Mouse (Mus musculus): ENCODE data around the gene Ifitm1.
"Not testable (repeated sequence)": the region's sequence is repeated elsewhere in the genome, so short reads cannot be mapped to it uniquely, and the experiment has no call there.

The Ifitm1 gene

DNA sequence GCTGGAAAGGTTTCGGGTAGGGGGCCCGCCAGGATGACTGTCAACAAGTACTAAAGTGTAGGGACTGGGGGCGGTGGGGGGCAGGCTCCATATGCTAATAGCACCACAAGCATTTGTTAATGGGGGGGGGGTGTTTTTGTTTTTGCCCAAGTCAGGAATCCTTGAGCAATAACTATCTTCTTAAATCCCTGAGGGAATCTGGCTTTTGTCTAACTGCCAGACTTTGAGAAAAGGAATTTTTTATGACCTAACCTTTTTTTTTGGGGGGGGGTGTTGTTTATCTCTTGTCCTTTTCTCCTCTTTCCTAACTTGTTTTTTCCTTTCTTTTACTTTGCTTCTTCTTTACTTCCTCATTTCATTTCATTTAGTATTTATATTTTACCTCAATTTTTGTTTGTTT, 8.4 kb downstream of the Ifitm1 start:
- no peak for DNase-seq (ENCODE audit: low read depth, low spot score)

DNA sequence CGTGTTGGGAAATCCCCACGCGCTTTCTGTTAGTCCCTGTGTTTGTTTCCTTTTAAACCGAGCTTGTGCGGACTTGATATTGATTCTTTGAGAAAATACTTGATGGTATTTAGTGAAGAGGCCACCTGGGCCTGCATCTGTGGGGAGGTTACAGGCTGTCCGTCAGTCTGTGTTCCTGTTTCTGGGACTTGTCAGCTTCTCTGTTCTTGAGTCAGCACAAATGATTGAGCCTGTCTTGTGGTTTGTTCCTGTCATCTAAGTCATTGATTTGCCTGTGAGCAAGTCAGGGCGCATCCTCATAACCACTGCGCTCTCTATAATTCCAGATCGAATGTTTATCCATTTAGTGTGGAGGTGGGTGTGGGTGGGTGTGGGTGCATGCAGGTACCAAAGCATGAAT, 9.7 kb downstream of the Ifitm1 start:
- not testable (repeated sequence) for DNase-seq (ENCODE audit: low read depth, low spot score)

DNA sequence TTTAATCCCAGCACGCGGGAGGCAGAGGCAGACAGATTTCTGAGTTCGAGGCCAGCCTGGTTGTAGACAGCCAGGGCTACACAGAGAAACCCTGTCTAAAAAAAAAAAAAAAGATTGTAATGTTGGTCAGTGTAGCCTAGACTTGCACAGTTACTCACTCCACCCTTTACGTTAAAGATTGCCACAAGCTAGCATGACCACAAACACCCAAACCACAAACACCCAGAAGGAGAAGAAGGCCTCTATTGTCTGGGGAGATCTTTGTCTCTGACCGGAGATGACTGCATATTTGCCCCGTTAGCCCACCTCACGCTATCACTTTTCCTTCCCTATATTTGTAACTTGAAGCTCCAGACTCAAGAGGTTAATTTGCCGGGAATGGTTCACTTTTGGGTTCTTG, 14.7 kb downstream of the Ifitm1 start:
- no peak for DNase-seq (ENCODE audit: low read depth, low spot score)

DNA sequence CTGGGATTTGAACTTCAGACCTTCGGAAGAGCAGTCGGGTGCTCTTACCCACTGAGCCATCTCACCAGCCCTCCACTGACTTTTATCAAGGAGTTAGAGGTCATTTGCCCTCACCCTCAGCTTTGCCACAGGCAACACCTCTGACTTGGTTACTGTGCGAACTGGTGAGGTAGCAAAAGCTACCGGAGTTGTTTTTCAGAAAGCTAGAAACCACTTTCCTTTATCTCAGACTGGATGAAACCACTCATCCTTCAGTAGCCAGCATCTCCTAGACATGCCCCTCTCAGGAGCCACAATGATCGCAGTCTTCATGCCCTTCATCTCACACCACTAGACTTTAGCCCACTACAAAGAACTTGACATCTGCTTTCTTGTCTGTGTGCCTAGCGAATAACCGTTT, 15.9 kb downstream of the Ifitm1 start:
- DNase-seq (ENCODE audit: low read depth, low spot score), result no peak

DNA sequence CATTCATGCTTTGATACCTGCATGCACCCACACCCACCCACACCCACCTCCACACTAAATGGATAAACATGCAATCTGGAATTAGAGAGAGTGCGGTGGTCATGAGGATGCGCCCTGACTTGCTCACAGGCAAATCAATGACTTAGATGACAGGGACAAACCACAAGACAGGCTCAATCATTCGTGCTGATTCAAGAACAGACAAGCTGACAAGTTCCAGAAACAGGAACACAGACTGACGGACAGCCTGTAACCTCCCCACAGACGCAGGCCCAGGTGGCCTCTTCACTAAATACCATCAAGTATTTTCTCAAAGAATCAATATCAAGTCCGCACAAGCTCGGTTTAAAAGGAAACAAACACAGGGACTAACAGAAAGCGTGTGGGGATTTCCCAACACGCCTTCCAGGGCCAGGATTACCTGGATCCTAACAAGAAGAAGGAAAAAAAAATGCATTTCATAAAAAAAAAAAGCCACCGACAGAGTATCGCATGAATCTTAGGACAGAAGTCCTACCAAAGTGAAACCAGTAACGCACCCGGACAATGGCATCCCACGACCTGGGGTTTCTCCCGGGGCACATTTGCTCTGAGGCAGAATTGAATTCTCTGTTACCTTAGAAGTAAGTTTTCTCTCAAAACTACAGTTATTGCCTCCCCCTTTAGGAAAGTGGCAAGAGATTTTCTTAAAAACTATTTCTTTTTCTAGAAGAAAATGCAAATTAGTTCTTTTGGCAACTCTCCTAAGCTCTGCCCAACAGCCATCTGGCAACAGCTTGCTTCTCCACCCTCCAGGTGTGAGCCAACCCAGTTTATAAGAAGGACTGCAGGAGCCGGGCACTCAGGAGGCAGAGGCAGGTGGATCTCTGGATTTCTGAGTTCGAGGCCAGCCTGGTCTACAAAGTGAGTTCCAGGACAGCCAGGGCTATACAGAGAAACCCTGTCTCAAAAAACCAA, 20.4 kb downstream of the Ifitm1 start:
- DNase-seq (ENCODE audit: low read depth, low spot score), result no peak

DNA sequence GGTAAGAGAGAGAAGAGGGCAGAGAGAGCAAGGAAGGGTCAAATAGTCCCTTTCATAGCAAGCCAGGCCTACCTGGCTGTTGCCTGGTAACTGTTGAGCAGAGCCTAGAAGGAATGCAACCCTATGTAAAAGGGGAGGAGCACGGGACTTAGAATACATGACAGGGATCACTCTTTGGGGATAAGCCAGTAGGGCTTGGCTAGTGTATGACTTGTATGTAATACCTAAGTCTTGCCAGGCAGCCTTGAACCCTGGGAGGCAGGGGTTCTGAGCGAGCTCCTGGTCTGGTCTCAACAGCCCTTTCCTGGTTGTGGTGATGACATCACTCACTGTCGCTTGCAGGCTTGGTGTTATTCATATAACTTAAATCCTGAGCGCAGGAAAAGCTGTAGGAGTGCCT, 22.0 kb downstream of the Ifitm1 start:
- no peak for DNase-seq (ENCODE audit: low read depth, low spot score)

DNA sequence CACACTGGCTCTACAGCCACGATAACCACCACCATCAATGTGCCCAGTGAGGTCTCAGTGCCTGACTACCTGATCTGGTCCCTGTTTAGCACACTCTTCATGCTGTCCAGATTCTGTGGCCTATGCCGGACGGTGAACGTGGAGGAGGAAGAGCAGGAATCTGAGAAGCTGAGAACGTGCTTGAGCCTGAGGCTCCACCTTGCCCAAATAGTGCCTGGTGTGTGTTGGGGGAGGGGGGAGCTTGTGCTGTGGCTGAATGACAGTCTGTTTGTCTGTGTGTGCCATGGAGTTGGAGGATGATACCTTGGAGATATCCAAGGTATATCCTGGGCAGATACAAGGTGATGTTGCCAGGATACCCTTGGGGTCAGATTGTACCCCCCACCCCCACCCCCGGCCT, 23.2 kb downstream of the Ifitm1 start:
- DNase-seq (ENCODE audit: low read depth, low spot score), result no peak

DNA sequence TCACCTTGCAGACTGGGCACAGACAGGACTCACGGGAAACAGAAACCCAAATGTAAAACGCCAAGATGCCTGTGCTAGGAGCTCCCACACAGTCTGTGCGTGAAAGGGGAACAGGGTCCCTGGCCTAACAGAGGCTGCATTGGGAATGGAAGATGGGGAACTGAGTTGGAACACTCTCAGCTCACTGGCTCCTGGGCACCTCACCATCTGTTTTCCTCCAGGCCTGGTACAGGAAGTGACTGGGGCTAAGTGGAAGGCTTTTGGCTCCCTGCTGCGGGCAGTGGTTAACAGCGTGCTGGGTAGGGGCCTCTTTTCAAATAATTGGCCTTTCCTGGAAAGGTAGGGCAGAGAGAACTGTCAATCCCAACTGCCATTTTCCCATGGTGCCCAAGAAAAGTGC, 23.6 kb downstream of the Ifitm1 start:
- DNase-seq (ENCODE audit: low read depth, low spot score), result no peak

DNA sequence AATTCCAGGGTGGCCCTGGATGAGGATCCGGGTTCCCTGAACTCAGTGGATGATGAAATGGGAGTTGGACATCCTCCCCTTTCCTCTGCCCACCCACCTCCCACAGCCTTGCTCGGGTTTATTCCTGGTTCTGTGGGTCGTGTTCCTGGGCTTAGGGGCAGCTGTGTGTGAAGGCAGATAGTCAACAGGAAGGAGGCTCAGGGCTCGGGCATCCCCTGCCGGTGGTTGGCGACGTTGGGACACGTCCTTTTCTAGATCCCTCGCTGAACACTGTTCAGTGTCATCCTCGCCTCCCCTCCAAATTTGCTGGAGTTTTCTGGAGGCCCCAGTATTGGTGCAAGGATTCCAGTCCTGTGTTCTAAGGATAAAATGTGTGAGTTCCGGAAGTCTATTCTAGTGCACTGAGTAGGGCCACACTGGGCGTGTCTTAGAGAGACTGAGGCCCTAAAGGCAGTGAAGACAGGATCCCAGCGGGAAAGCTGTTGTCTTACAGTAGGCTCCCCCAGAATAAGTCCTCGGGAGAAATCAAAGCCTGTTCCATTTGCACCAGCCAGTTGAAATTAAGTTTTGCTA, 24.2 kb downstream of the Ifitm1 start:
- no peak for DNase-seq (ENCODE audit: low read depth, low spot score)

DNA sequence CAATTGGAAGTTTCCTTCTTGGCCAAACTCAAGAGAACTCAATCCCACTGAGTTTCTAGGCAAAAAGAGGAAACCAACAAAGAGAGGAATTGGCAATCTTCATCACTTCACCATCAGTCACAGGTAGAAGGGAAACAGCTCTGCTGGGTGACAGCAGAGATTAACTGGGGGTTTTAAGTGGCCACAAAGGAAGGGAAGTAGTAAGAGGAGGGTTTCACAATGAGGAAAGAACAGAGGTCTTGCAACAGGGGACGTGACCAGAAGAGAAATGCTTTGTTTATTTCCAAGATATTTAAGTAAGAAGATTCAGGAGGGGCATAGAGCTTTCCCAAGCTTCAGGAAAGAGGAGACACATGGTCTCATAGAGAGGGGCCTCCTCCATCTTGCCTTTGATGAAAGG, 30.8 kb downstream of the Ifitm1 start:
- no peak for DNase-seq (ENCODE audit: low read depth, low spot score)

DNA sequence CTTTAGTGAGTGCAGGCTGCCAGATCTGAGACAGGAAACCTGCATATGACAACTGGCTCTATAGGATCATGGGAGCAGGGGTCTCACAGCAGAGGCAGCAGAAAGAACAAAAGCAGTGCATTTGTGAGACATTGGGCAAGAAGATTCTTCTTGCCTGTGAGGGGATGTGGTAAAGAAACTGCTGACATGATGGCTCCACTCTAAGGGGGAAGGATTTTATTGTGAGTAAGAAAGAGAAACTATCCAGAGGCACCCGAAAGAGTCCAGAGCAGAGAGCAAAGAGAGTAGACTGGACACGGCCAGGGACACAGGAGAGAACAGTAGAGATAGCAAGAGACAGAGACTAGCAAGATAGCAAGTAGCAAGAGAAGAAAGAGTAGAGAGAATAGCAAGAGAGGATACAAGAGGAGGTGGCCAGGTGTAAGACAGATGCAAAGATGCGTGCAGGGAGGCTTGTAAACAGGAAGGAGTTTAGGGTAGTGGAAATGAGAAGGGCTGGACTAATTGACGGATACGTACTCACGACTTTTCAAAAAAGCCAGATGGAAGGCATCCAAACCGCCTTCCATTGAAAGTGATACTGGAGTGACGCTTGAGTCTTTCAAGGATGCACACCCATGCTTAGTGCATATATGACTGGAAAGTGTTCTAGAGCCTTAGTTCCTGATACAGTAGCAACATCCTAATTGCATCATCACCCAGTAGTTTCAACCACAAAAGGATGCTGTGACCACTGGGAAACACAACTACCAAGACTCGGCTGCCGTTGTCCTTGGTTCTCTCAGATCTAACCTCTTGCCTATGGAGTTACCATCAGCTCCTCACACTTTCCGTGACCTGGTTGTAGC, 32.1 kb downstream of the Ifitm1 start:
- DNase-seq (ENCODE audit: low read depth, low spot score), result no peak

DNA sequence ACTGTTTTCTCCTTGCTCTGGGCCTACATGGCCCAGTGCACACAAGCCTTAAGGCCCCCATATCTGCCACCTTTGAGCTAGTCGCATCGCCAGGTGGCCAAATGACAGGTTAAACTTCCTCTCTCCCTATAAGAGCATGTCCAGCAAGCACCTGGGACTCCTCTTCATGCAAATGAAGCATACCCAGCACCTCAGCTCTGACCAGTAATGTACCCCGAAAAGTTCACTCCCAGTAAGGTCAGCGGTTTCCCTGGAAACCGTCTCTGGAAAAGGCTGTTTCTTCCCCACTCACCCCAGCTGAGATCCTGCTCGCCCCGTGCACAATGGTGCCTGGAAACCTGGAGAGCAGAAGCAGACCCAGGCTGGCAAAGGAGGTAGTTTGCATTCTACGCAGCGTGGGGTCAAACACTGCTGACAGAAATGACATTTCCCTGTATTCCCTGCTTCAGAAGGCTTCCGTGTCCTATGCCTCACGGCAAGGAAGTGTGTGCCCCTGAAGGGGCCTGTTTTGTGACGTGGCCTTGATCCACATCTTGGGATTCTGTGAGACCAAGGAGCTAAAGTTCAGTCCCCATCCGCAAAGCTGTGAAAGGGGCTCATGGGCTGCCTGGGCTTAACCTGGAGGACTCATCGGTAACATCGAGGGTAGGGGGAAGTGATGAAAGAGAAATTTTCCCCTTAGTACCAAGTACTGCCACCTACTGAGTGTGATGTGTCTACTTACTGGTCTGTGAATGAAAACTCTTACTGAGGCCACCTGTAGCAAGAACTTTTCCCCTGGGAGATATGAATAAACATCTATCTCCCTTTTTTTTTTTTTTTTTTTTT, 34.1 kb downstream of the Ifitm1 start:
- DNase-seq (ENCODE audit: low read depth, low spot score), result no peak

DNA sequence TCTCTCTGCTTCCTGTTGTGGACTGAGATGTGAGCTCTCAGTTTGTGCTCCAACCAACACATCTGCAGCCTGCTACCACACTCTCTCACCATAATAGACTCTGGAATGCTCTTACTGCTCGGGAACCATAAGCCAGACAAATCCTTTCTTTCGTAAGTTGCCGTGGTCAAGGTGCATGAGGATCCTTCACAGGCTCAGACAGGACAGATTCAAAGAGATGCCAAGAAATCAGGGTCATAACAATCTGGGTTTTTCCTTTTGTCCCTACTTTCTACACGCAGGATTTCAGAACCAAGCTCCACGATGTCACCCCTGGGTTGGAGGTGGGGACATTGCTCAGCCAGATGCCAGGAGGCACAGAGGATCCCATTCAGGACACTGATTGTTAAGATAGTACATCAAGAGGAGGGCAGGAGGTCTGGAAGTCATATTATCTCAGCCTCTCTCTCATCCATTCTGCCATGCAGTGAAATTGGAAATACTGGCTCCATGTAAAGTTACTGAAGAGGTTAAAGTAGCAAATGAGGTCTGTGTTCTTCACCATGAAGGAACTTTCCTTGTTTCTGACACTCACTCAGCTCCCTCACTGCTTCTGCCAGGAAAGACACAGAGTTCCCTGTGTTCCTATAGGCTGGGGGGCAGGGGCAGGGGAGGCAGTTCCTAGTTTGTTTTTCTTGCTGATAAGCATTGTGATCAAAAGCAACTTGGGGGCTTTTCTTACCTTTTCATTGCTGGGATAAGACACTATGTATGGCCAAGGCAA, 36.4 kb downstream of the Ifitm1 start:
- no peak for DNase-seq (ENCODE audit: low read depth, low spot score)

DNA sequence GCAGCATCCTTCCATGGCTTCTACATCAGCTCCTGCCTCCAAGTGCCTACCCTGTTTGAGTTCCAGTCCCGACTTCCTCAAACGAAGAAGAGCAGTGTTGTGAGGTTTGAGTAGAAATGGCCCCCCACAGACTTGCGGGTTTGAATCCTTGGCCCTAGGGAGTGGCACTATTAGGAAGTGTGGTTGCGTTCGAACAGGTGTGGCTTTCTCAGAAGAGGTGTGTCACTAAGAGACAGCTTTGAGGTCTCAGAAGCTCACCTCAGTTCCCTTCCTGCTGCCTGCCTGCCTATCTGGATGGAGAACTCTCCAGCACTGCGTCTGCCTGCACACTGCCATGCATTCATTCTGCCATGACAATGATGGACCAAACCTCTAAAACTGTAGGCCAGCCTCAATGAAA, 39.4 kb downstream of the Ifitm1 start:
- DNase-seq (ENCODE audit: low read depth, low spot score), result no peak

DNA sequence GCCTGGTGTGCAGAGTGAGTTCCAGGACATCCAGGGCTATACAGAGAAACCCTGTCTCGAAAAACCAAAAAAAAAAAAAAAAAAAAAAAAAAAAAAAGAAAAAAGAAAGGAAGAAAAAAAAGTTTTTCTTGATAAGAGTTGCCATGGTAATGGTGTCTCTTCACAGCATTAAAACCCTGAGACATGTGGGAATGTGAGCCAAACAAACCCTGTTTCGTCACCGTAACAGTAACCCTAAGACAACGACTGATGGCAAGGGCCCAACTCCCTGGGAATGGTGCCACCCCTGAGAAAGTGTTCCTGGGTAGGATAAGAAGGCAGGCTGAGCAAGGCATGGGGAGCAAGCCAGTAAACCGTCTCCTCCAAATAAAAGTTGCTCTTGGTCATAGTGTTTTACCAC, 39.9 kb downstream of the Ifitm1 start:
- DNase-seq (ENCODE audit: low read depth, low spot score), result no peak

DNA sequence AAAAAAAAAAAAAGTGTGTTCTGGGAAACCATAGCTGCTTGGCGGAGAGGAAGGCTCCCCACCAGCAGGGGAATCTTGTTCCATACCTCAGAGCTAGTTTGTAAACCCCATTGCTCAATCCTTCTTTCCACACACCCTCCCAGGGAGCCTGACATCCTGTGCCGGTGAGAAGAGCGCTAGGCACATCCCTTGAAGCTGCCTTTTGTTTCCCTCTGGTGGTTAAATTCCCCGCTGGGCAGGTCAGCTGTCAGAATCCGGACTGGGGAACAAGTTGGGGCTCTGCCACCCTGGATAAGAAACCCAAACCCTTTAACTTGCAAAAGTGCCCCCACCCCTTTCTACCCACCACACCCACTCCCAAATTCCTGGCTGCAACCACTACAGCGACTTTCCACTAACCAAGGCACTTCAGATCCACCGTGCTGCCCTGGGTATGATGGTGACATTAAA, 41.3 kb downstream of the Ifitm1 start:
- no peak for DNase-seq (ENCODE audit: low read depth, low spot score)

DNA sequence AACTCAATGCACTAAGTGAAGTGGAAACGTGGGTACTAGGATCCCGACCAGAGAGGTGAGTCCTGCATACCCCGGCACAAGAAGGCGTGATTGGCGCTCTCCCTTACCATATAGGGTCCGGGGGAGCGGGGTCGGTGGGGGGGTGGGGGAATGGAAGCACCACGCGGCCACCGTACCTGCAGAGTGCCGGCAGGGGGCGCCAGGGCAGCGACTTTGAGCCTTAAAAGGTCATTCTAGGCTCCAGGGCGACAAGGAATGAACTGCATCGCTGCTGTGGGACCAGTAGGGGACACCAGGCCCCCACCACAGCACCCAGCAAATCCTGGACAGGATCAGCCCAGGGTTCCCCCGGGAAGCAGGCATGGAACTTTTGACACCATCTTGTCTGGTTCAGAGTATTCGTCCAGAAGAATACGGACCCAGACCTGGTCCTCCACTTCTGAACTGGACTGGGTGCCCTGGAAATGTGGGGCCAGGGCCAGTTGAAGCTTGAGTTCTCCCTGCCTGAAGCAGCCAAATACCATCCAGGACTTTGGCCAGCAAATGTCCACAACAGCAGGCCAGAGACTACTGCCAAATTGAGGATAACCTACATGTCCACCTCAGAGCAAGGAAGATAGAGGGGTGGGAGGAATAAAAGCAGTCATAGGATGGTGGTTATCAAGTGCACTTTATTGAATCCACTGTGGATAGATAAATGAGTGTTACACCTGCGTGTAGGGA, 42.1 kb downstream of the Ifitm1 start:
- DNase-seq (ENCODE audit: low read depth, low spot score), result peak; percentile 82

DNA sequence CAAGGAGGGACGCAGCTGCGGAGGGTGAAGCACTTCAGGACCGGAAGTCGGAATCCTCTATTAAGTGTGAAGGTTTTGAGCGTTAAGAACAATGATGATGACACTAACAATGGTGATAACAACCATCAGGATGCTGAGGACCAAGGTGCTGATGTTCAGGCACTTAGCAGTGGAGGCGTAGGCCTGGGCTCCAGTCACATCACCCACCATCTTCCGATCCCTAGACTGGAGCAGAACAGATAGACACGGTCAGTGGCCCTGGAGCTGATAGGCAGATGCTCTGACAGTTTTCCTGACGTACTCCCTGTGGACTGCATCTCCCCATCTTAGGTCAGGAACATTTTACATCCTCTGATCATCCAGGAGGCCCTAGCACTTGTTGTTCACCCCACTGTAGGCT, 42.6 kb downstream of the Ifitm1 start:
- no peak for DNase-seq (ENCODE audit: low read depth, low spot score)

DNA sequence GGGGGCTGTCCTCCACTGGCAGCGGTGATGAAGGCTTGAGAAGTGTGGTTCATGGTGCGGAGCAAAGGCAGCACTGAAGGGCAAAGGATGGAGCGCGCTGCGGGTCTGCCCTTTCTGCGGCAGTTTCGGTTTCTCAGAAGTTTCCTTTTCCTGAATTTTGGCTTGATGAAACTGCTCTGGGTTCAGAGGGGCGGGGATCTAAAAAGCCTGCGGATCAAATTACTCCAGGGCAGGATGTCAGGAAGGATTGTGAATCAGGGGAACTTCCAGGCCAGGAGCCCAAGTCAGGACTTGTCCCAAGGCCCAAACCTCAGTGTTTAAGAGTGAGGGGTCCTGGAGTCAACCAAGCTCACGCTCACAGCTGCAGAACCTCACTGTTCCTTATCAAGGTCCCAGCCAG, 43.6 kb downstream of the Ifitm1 start, which contains the start of gene Ifitm3:
Ifitm3 (minus strand) TSS at position 178 of the 400 bp plus-strand sequence.
- no peak for DNase-seq (ENCODE audit: low read depth, low spot score)

DNA sequence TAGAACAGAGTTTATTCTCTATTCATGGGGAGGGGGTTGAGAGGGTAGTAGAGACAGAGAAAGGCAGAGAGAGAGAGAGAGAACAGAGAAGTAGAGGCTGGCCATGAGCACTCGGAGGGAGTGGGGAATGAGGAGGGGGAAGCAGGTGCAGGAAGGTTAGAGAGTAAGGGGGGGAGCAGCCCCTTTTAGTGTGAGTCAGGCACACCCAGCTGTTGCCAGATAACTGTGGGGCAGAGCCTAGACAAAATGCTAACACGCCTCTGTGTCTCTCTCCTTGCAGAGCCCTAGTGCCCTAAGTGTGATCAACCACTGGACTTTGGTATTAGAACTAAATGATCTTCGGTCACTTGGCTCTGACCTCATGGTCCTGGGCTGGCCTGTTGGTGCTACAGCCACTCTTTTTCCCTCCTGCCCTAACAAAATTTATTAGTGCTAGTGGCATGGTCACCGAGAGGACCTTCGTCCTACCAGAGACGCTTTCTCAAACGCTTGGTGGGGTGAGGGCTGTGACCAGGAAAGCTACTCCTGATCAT, 44.3 kb downstream of the Ifitm1 start:
- DNase-seq (ENCODE audit: low read depth, low spot score), result no peak
